Mouse (Mus musculus): Measurements from ENCODE around the gene Lrig3. TPM values are rescaled to one million over a fixed set of nuclear protein-coding genes. Genes with fewer than 3 reads are reported as not detected.

Lrig3 gene
- polyA plus RNA-seq, 1 experiment from 2014 or later: 18.1 TPM

DNA sequence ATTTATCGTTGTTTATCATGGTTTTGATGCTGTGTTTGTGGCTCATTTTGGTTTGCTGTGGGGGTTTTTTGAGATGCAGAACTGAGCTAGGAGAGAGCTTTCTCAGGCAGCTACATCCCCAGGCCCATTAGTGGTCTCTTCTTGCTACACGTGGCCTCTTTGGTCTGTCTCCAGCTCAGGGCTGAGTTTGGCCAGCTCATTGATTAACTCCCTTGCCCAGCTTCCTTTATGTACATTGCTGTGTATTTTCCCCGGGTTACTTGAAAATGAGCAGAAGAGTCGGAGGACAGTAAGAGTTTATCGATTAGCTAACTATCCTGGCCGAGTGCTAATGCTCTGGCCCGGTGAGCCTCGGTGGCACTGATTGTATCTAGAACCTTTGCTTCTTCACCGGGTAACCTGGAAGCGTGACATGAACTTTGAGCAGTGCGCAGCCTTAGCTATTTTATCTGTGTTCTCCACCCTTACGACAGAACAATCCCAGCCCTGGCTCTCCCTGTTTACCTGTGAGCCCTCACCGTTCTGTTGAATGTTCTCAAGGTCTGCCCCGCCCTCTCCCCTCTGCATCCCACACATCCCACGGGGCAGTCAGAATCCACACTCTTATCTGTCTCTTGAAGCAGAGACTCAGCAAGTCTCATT, 53.5 kb downstream of the Lrig3 start:
- 80% methylated on average over 15 of the region's 15 CpGs for WGBS
- Histone ChIP-seq H3K9me3 (ENCODE audit: low read length) (no peaks in the 10 kb centered on the region), H3K4me3 (ENCODE audit: low read length) (no peak overlapping the region), H3K27ac (ENCODE audit: low read length) (no peak overlapping the region), H3K4me1 (ENCODE audit: insufficient read depth, low read length) (no peaks in the 10 kb centered on the region), H3K27me3 (ENCODE audit: insufficient read depth, low read length) (no peaks in the 10 kb centered on the region), H3K4me2 (replicated peaks; ENCODE audit: low read depth, low read length) (no peak overlapping the region), H3K36me3 (ENCODE audit: insufficient read depth, low read length) (peaks cover 25% of the 10 kb centered on the region), H3K9ac (replicated peaks; ENCODE audit: low read length) (no peak overlapping the region)
- no peak for ATAC-seq (ENCODE audit: low FRiP score, low TSS enrichment)

DNA sequence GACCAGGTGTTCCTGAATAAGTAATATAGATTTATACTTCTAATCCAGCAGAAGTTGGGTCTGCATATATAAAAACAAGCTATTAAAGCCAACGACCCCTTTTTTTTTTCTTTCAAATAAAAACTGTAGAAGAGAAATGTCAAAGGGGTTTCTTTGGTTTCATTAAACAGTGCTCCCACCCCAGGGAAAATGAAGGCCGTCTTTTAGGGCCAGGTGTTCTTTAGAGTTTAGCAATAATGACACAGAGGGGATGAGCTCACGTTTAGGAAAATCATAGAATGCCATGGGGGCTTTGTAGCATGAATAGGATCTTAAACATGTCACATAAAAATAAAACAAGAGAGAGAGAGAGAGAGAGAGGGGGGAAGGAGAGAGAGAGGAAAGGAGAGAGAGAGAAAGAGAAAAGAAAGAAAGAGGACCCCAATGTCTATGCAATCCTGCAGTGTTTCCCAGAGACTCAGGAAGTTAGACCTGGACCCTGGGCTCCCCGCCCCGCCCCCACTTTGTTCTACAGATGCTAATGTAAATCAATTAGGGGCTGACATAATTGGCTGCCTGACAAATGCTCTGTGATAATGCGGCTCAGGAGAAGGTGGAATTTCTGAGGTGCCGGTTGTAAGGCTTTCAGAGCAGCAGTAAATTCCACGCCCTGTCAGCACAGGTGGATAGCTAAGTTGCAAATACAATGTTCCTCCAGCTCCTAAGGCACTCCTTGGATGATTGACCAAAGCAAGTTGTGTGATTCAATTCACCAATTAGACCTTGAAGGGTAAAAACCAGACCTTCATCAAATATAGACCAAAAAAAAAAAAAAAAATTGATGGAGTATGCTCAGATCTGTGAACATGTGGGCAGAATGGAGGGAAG, 62.8 kb downstream of the Lrig3 start:
- no peaks in the 10 kb centered on the region for H3K27me3 ChIP-seq (ENCODE audit: insufficient read depth, low read length)
- H3K4me2 ChIP-seq (replicated peaks; ENCODE audit: low read depth, low read length): no peak overlapping the region
- no peak overlapping the region for H3K27ac ChIP-seq (ENCODE audit: low read length)
- no peaks in the 10 kb centered on the region for H3K4me1 ChIP-seq (ENCODE audit: insufficient read depth, low read length)
- H3K9me3 ChIP-seq (ENCODE audit: low read length): no peaks in the 10 kb centered on the region
- H3K36me3 ChIP-seq (ENCODE audit: insufficient read depth, low read length): no peaks in the 10 kb centered on the region
- no peak overlapping the region for H3K9ac ChIP-seq (replicated peaks; ENCODE audit: low read length)
- no peak overlapping the region for H3K4me3 ChIP-seq (ENCODE audit: low read length)
- peak; percentile 49; the same call in 1 of the 2 replicates for ATAC-seq (ENCODE audit: low FRiP score, low TSS enrichment)
- 14% methylated on average over 8 of the region's 8 CpGs for WGBS

GRCm38 (mm10) chr10:126029441-126030114, 63.6 kb downstream of the Lrig3 start:
- 36% methylated on average over 7 of the region's 7 CpGs for WGBS
- H3K4me3 ChIP-seq (ENCODE audit: low read length): no peak overlapping the region
- no peaks in the 10 kb centered on the region for H3K9me3 ChIP-seq (ENCODE audit: low read length)
- no peaks in the 10 kb centered on the region for H3K27me3 ChIP-seq (ENCODE audit: insufficient read depth, low read length)
- no peak overlapping the region for H3K4me2 ChIP-seq (replicated peaks; ENCODE audit: low read depth, low read length)
- H3K36me3 ChIP-seq (ENCODE audit: insufficient read depth, low read length): no peaks in the 10 kb centered on the region
- H3K27ac ChIP-seq (ENCODE audit: low read length): no peak overlapping the region
- H3K9ac ChIP-seq (replicated peaks; ENCODE audit: low read length): no peak overlapping the region
- no peaks in the 10 kb centered on the region for H3K4me1 ChIP-seq (ENCODE audit: insufficient read depth, low read length)
- ATAC-seq (ENCODE audit: low FRiP score, low TSS enrichment): no peak

- WGBS: 10% methylated on average over 3 of the region's 3 CpGs
- no peaks in the 10 kb centered on the region; the same call in 1 of the 2 replicates for H3K9me3 ChIP-seq (ENCODE audit: low read length)
Measured at GRCm38 (mm10) chr10:126056881-126057280, 90.9 kb downstream of the Lrig3 start.

DNA sequence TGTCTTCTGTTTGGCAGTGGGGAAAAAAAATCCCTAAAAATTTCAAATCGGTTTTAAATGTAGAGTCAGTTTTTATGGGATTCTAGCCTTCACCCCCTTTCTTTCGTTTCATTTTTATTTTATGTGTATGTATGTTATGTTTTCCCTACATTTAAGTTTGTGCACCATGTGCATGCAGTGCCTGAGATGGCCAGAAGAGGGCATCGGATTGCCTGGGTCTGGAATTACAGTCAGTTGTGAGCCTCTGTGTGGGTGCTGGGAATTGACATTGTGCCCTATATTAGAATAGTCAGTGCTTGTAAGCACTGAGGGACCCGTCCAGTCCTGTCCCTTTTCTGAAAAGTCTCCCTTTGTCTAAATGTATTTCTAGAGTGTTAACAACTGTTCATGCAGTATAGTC, 96.8 kb downstream of the Lrig3 start:
- Histone ChIP-seq H3K4me1 (ENCODE audit: insufficient read depth, low read length) (no peaks in the 10 kb centered on the region), H3K27ac (ENCODE audit: low read length) (no peak overlapping the region), H3K9me3 (ENCODE audit: low read length) (peaks cover 5% of the 10 kb centered on the region; the same call in 1 of the 2 replicates), H3K36me3 (ENCODE audit: insufficient read depth, low read length) (no peaks in the 10 kb centered on the region), H3K27me3 (ENCODE audit: insufficient read depth, low read length) (no peaks in the 10 kb centered on the region), H3K9ac (replicated peaks; ENCODE audit: low read length) (no peak overlapping the region), H3K4me2 (replicated peaks; ENCODE audit: low read depth, low read length) (no peak overlapping the region), H3K4me3 (ENCODE audit: low read length) (no peak overlapping the region)
- 91% methylated on average over 4 of the region's 4 CpGs for WGBS
- ATAC-seq (ENCODE audit: low FRiP score, low TSS enrichment): no peak

More at GRCm38 (mm10) chr10:126056881-126057280, 90.9 kb downstream of the Lrig3 start:
- Histone ChIP-seq H3K27ac (ENCODE audit: low read length) (no peak overlapping the region), H3K4me3 (ENCODE audit: low read length) (no peak overlapping the region), H3K4me2 (replicated peaks; ENCODE audit: low read depth, low read length) (no peak overlapping the region), H3K36me3 (ENCODE audit: insufficient read depth, low read length) (no peaks in the 10 kb centered on the region), H3K9ac (replicated peaks; ENCODE audit: low read length) (no peak overlapping the region), H3K4me1 (ENCODE audit: insufficient read depth, low read length) (peaks cover 13% of the 10 kb centered on the region), H3K27me3 (ENCODE audit: insufficient read depth, low read length) (no peaks in the 10 kb centered on the region)
- no peak for ATAC-seq (ENCODE audit: low FRiP score, low TSS enrichment)

Small RNA genes within 50 kb of the gene (microRNA-seq; reads per million reads assigned to microRNA genes)
- gene Gm22183: not detected
